Mouse (Mus musculus) gastrocnemius, postnatal 36 days (tissue): Measurements from ENCODE around the gene Micall2. TPM values are rescaled to one million over a fixed set of nuclear protein-coding genes. Genes with fewer than 3 reads are reported as not detected.
"Not testable (repeated sequence)": the region's sequence is repeated elsewhere in the genome, so short reads cannot be mapped to it uniquely, and the experiment has no call there.

Experiments used
- DNase-seq, 2 experiments: peaks; one replicate each; pipeline ENCODE4 v3.0.0; 2022
- intact Hi-C: fragments of 180-260 bp; cut with DNase I; formaldehyde crosslinking; loops from one replicate; pipeline ENCODE4 v1.15.1; 2025
- long read RNA-seq, 2 experiments: library from polyadenylated mRNA; stranded (forward); transcript quantifications; one replicate each; pipeline ENCODE4 v2.0.0; 2021
- total RNA-seq, 2 experiments: library from RNA; stranded (reverse); gene quantifications; 2 replicates each; pipeline ENCODE4 v1.2.3; 2021

Micall2 gene
- under 1 TPM; 0.52 to 0.94 TPM for total RNA-seq
- long read RNA-seq, experiment 1, partial matches to known transcripts: 1 of 1 reads
- long read RNA-seq, experiment 1, other reads (novel, unspliced or antisense): 0 of 1 reads
- long read RNA-seq, experiment 2: 0 reads

DNA sequence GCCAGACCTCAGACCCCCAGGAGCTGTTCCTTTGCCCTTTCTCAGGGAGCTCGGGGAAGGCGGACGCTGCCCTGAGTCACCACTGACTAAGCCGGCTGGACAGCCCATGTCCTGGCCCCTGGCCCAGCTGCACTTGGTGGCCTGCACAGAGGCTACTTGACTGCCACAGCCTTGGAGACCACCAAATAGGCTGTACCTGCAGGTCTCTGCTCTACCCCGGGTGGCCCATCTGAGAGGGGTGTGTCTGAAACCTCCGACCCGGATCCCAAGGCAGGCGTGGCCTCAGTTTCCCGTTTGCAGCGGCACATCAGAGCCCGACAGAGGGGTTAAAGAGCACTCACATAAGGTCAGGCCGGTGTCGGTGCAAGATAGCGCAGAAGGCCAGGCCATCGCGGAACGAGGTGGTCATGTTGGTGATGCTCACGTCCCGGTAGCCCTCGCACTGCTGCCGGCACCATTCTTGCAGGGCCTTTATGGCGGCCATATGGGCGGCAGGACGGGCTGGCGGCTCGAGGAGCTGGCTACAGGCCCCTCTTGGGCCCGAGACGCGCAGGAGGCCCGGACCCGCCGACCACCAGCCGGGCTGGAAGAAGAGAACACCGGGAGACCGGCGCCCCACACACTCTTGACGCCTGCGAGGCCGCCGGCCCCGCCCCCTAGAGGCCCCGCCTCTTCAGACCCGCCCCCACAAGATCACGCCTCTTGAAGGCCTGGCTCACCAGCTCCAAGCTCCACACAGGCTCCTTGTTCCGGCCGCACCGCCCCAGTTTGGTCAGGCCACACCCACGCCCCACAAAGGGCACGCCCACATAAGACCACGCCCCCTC, at the start of gene Micall2:
Micall2 (minus strand) TSS at position 660 of the 827 bp plus-strand sequence.
- intact Hi-C loops: no loop called here
- peak; percentile 94 to 95 for DNase-seq

DNA sequence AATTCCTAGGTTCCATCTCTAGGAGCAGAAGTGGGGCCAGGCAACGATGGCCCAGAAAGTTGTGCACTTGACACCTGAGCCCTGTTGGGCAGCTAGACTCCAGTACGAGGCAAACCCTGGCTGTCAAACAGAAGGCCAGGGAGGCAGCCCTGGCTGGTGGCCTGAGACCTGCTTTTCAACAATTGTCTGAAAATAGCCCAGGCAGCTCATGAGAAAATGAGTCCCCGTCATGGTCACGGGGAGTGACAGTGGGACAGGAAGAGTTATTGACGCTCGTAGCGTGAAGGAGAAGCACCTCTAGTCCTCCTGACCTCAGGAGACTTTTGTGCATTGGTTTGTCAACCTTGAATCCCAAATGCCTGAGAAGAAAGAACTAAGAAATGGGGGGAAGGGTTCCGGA, 45.3 kb upstream of the Micall2 start:
- intact Hi-C loops: loop anchor here (5.0 kb wide), 1 partner anchor 36 kb away; the partner anchor contains the start of gene Tmem184a
- DNase-seq: no peak

DNA sequence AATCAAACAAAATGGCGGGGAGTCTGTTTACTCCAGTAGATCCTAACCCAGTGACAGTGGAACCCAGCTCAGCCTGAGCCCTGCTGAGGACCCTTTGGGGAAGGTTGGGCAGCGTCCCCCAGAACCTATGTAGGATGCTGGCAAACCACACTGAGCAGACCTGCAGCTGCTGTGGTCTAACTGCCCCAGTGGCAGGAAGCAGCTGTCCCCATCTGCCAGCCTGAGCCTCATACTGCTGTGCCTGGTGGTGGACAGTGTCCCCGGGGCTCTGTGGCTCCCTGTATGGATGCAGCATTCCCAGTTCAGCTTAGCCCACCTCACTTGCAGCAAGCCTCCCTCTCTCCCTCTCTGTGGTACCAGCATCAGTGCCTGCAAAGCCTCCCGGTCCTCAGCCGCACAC, 40.8 kb upstream of the Micall2 start:
- no peak for DNase-seq

DNA sequence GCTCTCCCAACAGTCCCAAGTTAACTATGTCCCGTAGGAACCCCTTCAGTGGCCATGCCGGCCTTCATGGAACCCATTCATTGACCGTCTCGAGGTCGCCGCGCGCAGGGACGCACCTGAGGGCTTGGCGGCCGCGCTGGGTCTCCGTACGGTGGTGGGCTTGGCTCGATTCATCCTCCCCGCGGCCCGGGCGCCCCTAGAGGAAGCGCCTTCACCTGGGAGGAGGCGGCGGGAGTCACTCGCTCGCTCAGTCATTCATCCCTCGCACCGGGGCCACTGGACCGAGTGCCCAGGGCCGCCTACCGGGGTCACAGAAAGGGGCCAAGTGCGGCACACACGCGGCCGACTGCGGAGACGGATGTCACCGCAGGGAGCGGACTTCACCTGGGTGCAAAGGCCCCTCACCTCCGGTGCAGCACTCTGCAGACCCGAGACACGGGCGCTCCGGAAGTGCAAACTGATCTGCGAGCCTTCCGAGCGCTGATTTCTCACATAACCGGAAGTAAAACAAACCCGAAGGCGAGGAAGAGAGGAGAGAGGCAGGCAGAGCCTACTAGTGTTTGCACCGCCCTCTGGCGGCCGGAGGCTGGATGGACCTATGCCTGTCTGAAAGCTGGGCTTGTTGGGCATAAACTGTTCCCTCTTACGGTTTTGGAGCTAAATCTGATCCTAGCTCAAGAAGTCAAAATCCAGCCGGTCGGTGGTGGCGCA, 39.2 kb upstream of the Micall2 start, which contains the start of gene Ints1:
Ints1 (minus strand) TSS at position 459 of the 711 bp plus-strand sequence.
- intact Hi-C loops: no loop called here
- peak; percentile 92 to 95 for DNase-seq

More for the DNA sequence above, 40.8 kb upstream of the Micall2 start:
- intact Hi-C loops: no loop called here

DNA sequence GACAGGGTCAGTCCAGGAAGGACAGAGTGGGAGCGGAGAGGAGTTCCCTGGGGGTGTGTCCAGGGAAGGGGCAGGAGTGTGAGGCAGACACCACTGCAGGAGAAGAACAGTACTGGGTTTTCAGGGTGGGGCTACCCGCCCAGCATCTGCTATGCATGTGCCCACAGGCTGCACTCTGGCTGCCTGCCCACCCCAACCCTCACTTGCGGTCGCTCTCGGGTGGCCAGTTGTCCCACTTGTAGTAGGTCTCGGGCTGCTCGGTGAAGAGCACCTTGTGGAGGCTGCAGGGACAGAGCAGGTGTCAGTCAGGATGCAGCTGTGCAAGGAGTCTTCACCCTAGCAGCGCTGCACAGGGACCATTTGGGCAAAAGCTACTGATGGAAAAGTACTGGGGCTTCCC, 32.1 kb upstream of the Micall2 start:
- peak in 1 of 2 experiments; percentile 3 for DNase-seq
- intact Hi-C loops: no loop called here

DNA sequence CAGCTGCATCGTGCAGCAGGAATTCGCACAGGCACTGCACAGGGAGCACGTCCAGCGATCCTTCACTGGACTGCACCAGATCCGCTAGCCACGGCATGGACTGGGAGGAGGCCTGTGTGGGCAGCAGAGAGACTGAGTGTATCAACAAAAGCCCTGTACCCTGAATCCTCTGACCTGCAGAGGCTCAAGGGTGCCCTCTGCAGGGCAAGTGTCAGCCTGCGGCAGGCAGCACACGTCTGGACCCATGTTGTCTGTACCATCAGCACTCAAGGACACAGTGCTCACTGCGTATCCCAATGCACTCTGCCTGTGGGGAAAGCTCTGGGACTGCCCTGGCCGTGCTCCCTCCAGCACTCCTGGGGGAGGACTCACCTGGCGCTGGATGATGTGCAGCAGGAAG, 28.2 kb upstream of the Micall2 start:
- intact Hi-C loops: no loop called here
- DNase-seq: no peak

DNA sequence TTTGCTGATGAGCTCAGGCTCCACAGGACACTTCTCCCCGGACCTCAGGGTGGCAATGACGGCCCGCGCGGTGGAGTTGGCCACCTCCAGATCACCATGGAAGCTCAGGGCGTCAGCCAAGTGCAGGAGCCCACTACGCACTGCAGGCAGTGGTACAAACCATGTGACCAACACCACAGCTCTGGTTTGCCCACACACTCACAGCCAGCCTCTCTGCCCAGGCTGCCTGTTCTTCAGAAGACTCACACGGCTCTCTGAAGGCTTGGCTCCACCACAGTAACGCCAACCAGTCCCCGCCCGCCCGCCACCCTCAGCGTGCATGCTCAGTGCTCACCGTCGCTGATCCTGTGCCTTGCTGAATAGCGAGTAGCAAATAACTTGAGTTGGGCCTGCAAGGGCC, 22.0 kb upstream of the Micall2 start:
- intact Hi-C loops: no loop called here
- no peak for DNase-seq

DNA sequence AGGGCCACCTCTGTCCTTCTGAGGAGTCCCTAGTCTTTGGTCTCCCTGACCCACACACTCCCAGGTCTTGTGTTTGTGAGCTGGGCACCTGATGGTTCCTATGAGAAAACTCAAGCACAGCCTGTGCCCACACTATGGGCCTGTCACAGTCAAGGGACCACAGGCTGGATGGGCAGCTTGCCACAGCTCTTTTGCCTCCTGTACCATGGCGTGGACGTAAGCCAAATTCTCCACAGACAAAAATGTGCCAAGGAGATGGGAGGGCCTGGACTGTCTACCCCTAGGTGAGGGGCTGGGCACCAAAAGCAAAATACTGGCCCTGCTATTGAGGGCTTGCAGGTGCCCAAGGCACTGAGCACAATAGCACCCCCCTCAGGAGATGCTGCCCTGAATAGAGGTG, 20.4 kb upstream of the Micall2 start:
- intact Hi-C loops: no loop called here
- DNase-seq: no peak

DNA sequence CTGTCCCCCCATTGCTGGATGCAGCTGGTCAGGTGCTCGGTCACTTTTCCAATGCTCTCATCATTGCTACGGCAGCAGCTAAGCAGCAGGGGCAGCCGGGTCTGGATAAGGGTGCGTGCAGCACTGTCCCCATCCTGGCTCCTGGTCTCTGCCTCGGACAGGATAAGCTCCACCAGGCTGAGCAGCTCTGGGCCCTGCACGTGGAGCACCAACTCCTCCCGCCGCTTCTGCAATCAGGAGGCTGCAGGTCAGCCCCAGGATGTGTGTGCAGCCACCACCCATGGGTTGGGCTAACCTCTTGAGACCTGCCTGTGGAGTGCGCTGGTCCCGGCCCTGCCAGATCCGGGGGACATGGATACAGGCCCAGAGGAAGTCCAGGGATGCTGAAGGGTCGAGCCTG, 20.0 kb upstream of the Micall2 start:
- intact Hi-C loops: no loop called here
- DNase-seq: no peak

DNA sequence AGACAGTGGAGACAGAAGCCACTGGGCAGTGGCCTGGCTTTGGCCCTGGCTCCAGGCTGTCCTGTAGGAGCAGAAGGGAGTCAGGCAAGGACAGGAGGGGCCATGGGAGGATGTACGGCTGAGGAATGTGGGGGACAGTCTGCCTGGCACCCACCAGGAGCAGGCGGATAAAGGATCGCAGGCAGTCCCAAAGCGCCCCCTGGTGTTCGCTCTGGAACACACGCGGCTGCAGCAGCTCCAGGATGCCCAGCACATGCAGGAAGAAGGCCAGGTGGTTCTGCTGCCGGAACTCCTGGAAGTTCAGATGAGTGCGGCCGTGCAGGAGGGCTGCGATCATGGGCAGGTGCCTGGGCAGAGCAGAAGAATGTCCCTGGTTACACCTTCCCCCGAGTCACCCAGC, 18.6 kb upstream of the Micall2 start:
- DNase-seq: peak in 1 of 2 experiments; percentile 41
- intact Hi-C loops: loop anchor here (5.0 kb wide), 1 partner anchor 217 kb away; no protein-coding TSS in a partner anchor

DNA sequence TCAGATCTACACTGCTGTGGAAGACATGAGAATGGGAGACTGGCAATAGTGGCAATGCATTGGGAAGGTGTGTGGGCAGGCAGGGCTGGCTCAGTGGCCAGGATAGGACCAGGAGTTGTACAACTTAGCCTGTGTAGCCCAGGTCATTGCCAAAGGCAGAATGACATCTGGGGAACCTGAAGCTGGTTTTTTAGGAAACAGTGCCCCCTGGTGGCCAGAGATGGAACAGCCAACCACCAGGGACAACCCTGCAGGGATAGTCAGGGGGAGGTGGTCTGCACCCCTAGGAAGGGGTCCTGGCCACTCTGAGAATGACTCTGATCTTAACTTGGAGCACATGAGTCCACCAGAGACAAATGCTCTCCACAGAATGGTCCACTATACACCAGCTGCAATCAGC, 14.4 kb upstream of the Micall2 start:
- intact Hi-C loops: loop anchor here (1.0 to 5.0 kb wide), 2 partner anchors 33 to 213 kb away; no protein-coding TSS in a partner anchor
- DNase-seq: peak; percentile 49 to 66

DNA sequence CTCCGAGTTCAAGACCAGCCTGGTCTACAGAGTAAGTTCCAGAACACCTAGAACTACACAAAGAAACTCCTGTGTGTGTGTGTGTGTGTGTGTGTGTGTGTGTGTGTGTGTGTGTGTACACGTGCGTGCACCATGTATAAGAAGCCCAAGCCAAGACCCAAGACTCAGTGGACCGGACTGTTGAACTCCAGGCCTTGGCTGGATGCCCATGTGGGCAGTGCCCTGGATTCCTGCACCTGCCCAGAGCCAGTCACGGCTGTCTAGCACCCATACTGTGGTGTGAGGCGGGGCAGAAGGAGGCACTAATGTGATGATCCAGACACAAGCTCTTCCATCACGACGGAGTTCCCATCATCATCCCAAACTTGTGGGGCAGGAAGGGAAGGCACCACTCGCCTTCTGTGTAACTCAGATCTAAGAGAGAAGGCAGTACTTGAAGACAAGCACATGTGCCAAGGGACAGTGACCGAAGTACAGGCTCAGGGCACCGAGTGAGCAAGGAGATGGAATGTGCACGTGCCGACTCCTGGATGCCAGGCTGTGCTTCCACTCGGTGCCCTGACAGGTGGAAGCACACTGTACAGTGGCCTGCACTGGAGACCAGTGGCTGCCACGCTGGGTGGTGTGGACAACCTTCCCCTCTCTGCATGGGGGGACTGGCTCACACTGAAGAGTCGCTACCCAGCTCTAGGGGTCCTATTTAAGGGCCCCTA, 13.4 kb upstream of the Micall2 start:
- DNase-seq: no peak
- intact Hi-C loops: loop anchor here (1.0 to 5.0 kb wide), 2 partner anchors 32 to 212 kb away; no protein-coding TSS in a partner anchor

DNA sequence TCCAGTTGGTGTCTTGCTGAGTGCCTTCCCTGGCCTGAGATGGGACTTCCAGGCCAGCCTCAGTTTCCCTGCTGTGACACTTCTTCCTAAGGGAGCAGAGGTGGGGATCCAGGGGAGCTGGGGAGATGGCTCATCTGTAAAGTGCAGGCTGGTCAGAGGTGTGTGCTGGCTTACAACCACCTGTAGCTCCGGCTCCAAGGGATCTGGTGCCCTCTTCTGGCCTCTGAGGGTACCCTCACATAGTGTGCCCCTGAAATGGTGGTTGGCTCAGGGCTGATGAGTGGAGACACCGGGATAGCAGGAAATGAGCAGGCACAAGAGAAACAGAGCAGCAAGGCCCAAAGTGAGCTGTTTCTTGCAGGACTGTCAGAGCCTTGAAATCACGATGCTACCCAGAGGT, 9.6 kb upstream of the Micall2 start:
- no peak for DNase-seq
- intact Hi-C loops: no loop called here

DNA sequence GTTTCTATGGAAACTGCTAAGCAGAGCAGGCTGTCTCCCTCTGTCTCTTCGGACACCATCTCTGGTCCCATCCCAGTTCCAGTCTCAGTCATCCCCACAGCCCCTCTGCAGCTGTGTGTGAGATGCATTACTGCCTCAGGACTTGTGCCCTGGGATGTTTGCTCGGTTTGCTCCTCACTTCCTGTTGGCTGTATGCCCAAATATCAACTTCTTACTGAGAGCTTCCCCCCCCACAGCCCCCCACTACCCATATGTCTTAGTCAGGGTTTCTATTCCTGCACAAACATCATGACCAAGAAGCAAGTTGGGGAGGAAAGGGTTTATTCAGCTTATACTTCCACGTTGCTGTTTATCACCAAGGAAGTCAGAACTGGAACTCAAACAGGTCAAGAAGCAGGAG, 6.5 kb upstream of the Micall2 start:
- DNase-seq, intact Hi-C loops: not testable (repeated sequence)

DNA sequence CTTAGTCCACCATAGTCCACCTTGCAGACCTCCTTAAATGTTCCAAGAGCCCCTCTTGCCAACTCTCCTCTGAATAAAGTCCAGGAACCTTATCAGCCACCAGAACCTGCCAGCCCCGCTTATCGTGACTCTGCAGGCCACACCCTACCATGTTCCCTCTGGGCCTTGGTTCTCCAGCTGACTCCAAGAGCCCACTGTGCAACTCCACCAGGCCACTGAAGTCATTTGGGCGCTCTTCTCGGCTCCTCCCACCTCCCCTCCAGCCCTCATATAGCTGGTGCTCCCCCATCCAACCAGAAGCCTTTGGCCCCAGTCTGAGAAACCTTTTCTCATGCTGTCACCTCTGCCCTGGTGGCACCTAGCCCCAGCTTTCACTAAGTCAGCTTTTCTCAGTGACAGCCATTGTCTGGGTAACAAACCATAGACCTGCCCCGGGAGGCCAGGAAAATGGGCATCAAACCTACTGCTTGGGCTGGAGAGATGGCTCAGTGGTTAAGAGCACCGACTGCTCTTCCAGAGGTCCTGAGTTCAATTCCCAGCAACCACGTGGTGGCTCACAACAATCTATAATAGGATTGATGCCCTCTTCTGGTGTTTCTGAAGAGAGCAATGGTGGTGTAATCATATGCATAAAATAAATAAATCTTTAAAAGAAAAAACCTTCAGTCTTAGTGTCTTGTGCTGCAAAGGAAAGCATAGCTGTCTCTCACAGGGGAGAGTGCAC, 2.6 kb upstream of the Micall2 start:
- DNase-seq: no peak
- intact Hi-C loops: no loop called here

DNA sequence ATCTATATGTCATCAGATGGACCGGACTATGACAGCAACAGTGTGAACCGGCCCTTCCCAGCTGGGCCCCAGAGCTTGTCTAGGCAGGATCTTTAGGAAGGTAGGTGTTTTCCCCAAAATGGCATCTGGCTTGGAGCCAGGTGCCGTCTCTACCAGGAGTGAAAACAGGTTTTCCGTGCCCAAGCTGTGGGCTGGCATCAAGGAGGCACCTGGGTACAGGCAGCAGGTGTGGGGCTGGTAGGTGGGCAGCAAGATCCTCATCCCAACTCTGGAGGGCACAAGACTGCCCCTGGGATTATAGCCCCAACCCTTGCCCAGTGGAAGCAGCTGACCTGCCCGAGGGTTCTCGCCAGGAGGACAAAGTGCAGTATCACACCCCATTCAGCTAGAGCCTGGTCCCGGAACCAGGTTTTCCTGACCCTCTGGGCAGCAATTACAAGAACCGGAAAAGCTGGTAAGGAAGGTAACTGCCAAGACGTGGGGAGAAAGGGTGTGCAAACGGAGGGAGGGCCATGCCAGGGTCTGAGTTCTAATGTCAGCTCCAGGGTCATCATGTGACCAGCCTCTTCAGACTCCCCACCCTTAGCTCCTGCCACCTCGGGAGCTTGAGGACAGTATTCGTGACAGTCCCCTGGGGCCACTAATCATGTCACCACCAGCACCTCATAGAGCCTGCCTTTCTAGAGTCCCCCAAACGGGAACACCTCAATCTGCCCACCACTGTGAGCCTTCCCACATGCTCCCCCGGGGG, 1.9 kb upstream of the Micall2 start:
- DNase-seq: no peak
- intact Hi-C loops: no loop called here

DNA sequence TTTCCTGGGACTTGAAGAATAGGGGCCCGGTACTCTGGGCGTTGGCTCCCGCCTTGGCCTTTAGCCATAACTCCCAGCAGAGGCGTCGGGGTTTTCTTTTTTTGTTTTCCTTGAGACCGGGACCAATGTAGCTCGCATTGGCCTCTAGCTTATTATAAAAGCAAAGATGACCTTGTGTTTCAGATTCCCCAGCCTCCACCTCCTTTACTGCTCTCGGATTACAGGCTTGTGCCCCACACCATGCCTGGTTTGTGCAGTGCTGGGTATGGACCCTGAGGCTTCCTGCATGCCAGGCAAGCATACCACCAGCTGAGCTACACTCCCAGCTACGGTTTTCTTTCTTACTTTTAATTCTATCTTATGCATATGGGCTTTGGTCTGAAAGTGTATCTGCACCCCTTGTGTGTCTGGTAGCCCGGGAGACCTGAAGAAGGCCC, 386 bp upstream of the Micall2 start:
- intact Hi-C loops: no loop called here

DNA sequence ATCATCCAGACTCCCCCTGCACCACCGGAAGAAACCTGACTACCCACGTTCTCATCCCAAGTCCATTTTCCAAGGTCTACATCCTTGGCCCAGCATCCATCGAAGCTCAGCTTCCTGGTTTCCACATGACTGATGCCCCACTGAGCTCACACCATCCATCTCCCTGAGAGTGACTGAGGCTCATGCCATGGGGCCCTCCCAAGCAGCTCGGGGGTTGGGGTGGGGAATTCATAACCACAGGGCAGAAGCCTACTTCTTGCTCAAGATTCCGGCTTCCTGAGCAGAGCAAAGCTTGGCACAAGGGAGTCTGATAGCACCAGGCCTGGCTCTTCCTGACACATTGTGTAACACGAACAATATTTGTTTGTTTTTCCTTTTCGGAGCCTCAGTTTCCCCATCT, 1.4 kb downstream of the Micall2 start:
- intact Hi-C loops: no loop called here

More for the DNA sequence above, 386 bp upstream of the Micall2 start:
- DNase-seq: no peak

DNA sequence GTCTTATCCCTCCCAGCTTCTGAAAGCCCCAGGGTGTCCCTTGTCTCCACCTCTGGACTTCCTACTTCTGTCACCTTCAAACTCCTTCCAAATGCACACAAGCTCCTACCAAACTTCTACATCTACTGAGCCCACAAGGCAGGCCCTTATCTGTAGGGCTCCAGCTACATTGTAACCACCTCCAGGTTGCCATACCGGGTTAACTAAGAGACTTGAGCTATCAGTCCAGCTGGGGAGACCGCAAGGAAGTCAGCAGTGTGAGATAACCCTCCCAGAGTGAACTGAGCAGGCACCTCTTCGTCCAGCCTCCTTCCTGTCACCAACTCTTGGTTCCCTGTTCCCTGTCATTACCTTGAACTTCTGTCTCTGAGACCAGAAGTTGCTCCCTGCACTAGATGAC, 2.1 kb downstream of the Micall2 start:
- intact Hi-C loops: no loop called here
- DNase-seq: no peak

More for the DNA sequence above, 1.4 kb downstream of the Micall2 start:
- no peak for DNase-seq
